Mouse (Mus musculus): ENCODE data around the gene Plxna2. TPM values are rescaled to one million over a fixed set of nuclear protein-coding genes. Genes with fewer than 3 reads are reported as not detected.

Gene Plxna2
- polyA plus RNA-seq, 1 experiment from 2014 or later: 10.3 TPM

- 87% methylated on average over 4 of the region's 4 CpGs for WGBS
- H3K9ac ChIP-seq: no peak overlapping the region
- no peak overlapping the region for H3K4me3 ChIP-seq
- H3K4me1 ChIP-seq: peaks cover 11% of the 10 kb centered on the region
- no peak overlapping the region for H3K4me2 ChIP-seq
- no peak overlapping the region for H3K27ac ChIP-seq
- peaks cover 3% of the 10 kb centered on the region; the same call in 1 of the 2 replicates for H3K36me3 ChIP-seq
- no peaks in the 10 kb centered on the region for H3K27me3 ChIP-seq
- no peaks in the 10 kb centered on the region for H3K9me3 ChIP-seq
- no peak for ATAC-seq (ENCODE audit: insufficient number of reproducible peaks, insufficient read depth, low FRiP score, low TSS enrichment, low read depth)
These were observed 53.9 kb downstream of the Plxna2 start for GRCm38 (mm10) chr1:194671783-194672524.

GRCm38 (mm10) chr1:194672525-194672894 is 54.5 kb downstream of the Plxna2 start:
- Histone ChIP-seq H3K4me3 (no peak overlapping the region), H3K27ac (no peak overlapping the region), H3K4me2 (no peak overlapping the region), H3K36me3 (peaks cover 3% of the 10 kb centered on the region; the same call in 1 of the 2 replicates), H3K9me3 (no peaks in the 10 kb centered on the region), H3K27me3 (no peaks in the 10 kb centered on the region), H3K4me1 (peaks cover 14% of the 10 kb centered on the region), H3K9ac (no peak overlapping the region)
- ATAC-seq (ENCODE audit: insufficient number of reproducible peaks, insufficient read depth, low FRiP score, low TSS enrichment, low read depth): no peak
- 67% methylated on average over 1 of the region's 1 CpGs for WGBS

- Histone ChIP-seq H3K36me3 (peaks cover under 1% of the 10 kb centered on the region; the same call in 1 of the 2 replicates), H3K4me3 (no peak overlapping the region), H3K4me1 (peaks cover 21% of the 10 kb centered on the region), H3K27ac (no peak overlapping the region), H3K27me3 (no peaks in the 10 kb centered on the region), H3K9me3 (no peaks in the 10 kb centered on the region), H3K4me2 (no peak overlapping the region), H3K9ac (no peak overlapping the region)
- no peak for ATAC-seq (ENCODE audit: insufficient number of reproducible peaks, insufficient read depth, low FRiP score, low TSS enrichment, low read depth)
These were observed 55.2 kb downstream of the Plxna2 start for GRCm38 (mm10) chr1:194673229-194673628.

GRCm38 (mm10) chr1:194675106-194675890 is 57.3 kb downstream of the Plxna2 start:
- H3K4me3 ChIP-seq: no peak overlapping the region
- H3K4me1 ChIP-seq: peaks cover 26% of the 10 kb centered on the region
- no peak for ATAC-seq (ENCODE audit: insufficient number of reproducible peaks, insufficient read depth, low FRiP score, low TSS enrichment, low read depth)
- no peak overlapping the region for H3K9ac ChIP-seq
- no peak overlapping the region for H3K4me2 ChIP-seq
- H3K9me3 ChIP-seq: no peaks in the 10 kb centered on the region
- no peaks in the 10 kb centered on the region for H3K36me3 ChIP-seq
- WGBS: 88% methylated on average over 3 of the region's 3 CpGs
- peak overlapping the region; percentile 62; the same call in 1 of the 2 replicates for H3K27ac ChIP-seq
- H3K27me3 ChIP-seq: no peaks in the 10 kb centered on the region

- Histone ChIP-seq H3K27ac (no peak overlapping the region), H3K4me1 (peaks cover 31% of the 10 kb centered on the region), H3K36me3 (no peaks in the 10 kb centered on the region), H3K9ac (no peak overlapping the region), H3K27me3 (no peaks in the 10 kb centered on the region), H3K4me3 (no peak overlapping the region), H3K4me2 (no peak overlapping the region), H3K9me3 (no peaks in the 10 kb centered on the region)
- ATAC-seq (ENCODE audit: insufficient number of reproducible peaks, insufficient read depth, low FRiP score, low TSS enrichment, low read depth): 0 out of 2 replicates have a peak, but pooled peaks have one; percentile 32
- 50% methylated on average over 2 of the region's 2 CpGs for WGBS
These were observed 57.8 kb downstream of the Plxna2 start for GRCm38 (mm10) chr1:194675891-194676200.

- no peaks in the 10 kb centered on the region for H3K36me3 ChIP-seq
- H3K27ac ChIP-seq: no peak overlapping the region
- no peak for ATAC-seq (ENCODE audit: insufficient number of reproducible peaks, insufficient read depth, low FRiP score, low TSS enrichment, low read depth)
- H3K9me3 ChIP-seq: no peaks in the 10 kb centered on the region
- 40% methylated on average over 3 of the region's 3 CpGs for WGBS
- H3K9ac ChIP-seq: no peak overlapping the region
- H3K27me3 ChIP-seq: no peaks in the 10 kb centered on the region
- H3K4me2 ChIP-seq: no peak overlapping the region
- no peak overlapping the region for H3K4me3 ChIP-seq
- H3K4me1 ChIP-seq: peaks cover 34% of the 10 kb centered on the region
These were observed 59.9 kb downstream of the Plxna2 start for GRCm38 (mm10) chr1:194677878-194678277.

- Histone ChIP-seq H3K4me3 (no peak overlapping the region), H3K9me3 (no peaks in the 10 kb centered on the region), H3K36me3 (no peaks in the 10 kb centered on the region), H3K27ac (no peak overlapping the region), H3K9ac (no peak overlapping the region), H3K4me1 (peaks cover 40% of the 10 kb centered on the region), H3K4me2 (no peak overlapping the region), H3K27me3 (no peaks in the 10 kb centered on the region)
- ATAC-seq (ENCODE audit: insufficient number of reproducible peaks, insufficient read depth, low FRiP score, low TSS enrichment, low read depth): no peak
These were observed 61.1 kb downstream of the Plxna2 start for GRCm38 (mm10) chr1:194679147-194679546.

- no peaks in the 10 kb centered on the region for H3K27me3 ChIP-seq
- 63% methylated on average over 2 of the region's 2 CpGs for WGBS
- no peak overlapping the region for H3K9ac ChIP-seq
- no peaks in the 10 kb centered on the region for H3K9me3 ChIP-seq
- H3K4me2 ChIP-seq: no peak overlapping the region
- no peak overlapping the region for H3K4me3 ChIP-seq
- peaks cover 38% of the 10 kb centered on the region for H3K4me1 ChIP-seq
- H3K27ac ChIP-seq: no peak overlapping the region
- no peak for ATAC-seq (ENCODE audit: insufficient number of reproducible peaks, insufficient read depth, low FRiP score, low TSS enrichment, low read depth)
- H3K36me3 ChIP-seq: no peaks in the 10 kb centered on the region
These were observed 62.1 kb downstream of the Plxna2 start for GRCm38 (mm10) chr1:194680136-194680535.

- Histone ChIP-seq H3K4me2 (no peak overlapping the region), H3K27me3 (no peaks in the 10 kb centered on the region), H3K27ac (no peak overlapping the region), H3K9me3 (no peaks in the 10 kb centered on the region), H3K9ac (no peak overlapping the region), H3K4me1 (peaks cover 29% of the 10 kb centered on the region), H3K36me3 (no peaks in the 10 kb centered on the region), H3K4me3 (no peak overlapping the region)
- ATAC-seq (ENCODE audit: insufficient number of reproducible peaks, insufficient read depth, low FRiP score, low TSS enrichment, low read depth): no peak
These were observed 64.0 kb downstream of the Plxna2 start for GRCm38 (mm10) chr1:194682021-194682420.

GRCm38 (mm10) chr1:194683132-194683531 is 65.1 kb downstream of the Plxna2 start:
- Histone ChIP-seq H3K4me1 (peaks cover 20% of the 10 kb centered on the region), H3K4me2 (no peak overlapping the region), H3K36me3 (no peaks in the 10 kb centered on the region), H3K9ac (no peak overlapping the region), H3K27ac (no peak overlapping the region), H3K9me3 (no peaks in the 10 kb centered on the region), H3K4me3 (no peak overlapping the region), H3K27me3 (no peaks in the 10 kb centered on the region)
- no peak for ATAC-seq (ENCODE audit: insufficient number of reproducible peaks, insufficient read depth, low FRiP score, low TSS enrichment, low read depth)
- 40% methylated on average over 3 of the region's 3 CpGs for WGBS

GRCm38 (mm10) chr1:194685896-194686295 is 67.9 kb downstream of the Plxna2 start:
- no peak overlapping the region for H3K4me2 ChIP-seq
- peaks cover 9% of the 10 kb centered on the region; the same call in 1 of the 2 replicates for H3K4me1 ChIP-seq
- H3K9me3 ChIP-seq: no peaks in the 10 kb centered on the region
- no peak overlapping the region for H3K27ac ChIP-seq
- no peak overlapping the region for H3K4me3 ChIP-seq
- H3K27me3 ChIP-seq: no peaks in the 10 kb centered on the region
- no peaks in the 10 kb centered on the region for H3K36me3 ChIP-seq
- no peak overlapping the region for H3K9ac ChIP-seq
- ATAC-seq (ENCODE audit: insufficient number of reproducible peaks, insufficient read depth, low FRiP score, low TSS enrichment, low read depth): no peak
- 77% methylated on average over 2 of the region's 2 CpGs for WGBS

GRCm38 (mm10) chr1:194687746-194688145 is 69.7 kb downstream of the Plxna2 start:
- Histone ChIP-seq H3K9me3 (no peaks in the 10 kb centered on the region), H3K9ac (no peak overlapping the region), H3K4me1 (peaks cover 8% of the 10 kb centered on the region; the same call in 1 of the 2 replicates), H3K4me2 (no peak overlapping the region), H3K4me3 (no peak overlapping the region), H3K36me3 (no peaks in the 10 kb centered on the region), H3K27me3 (no peaks in the 10 kb centered on the region), H3K27ac (no peak overlapping the region)
- WGBS: 20% methylated on average over 1 of the region's 1 CpGs
- no peak for ATAC-seq (ENCODE audit: insufficient number of reproducible peaks, insufficient read depth, low FRiP score, low TSS enrichment, low read depth)

All from embryonic facial prominence, embryonic 13.5 days (tissue).